Mouse (Mus musculus) heart, embryonic 10.5 days (tissue): ENCODE results near the gene Gm21962. TPM values are rescaled to one million over a fixed set of nuclear protein-coding genes. Genes with fewer than 3 reads are reported as not detected.

ENCODE experiments used
- DNase-seq: peaks from one replicate; pipeline ENCODE4 v3.0.0-alpha.2; 2017; ENCODE audit warnings: low spot score
- H3K27ac ChIP-seq: fragments of 300-500 bp; sonication (generic); 2 replicates; pipeline ENCODE4 v1.5.1; 2016; ENCODE audit warnings: mild to moderate bottlenecking
- H3K27me3 ChIP-seq: fragments of 300-500 bp; sonication (generic); 2 replicates; pipeline ENCODE4 v1.6.1; 2016; ENCODE audit warnings: mild to moderate bottlenecking; ENCODE audit not compliant: poor library complexity, insufficient read depth, severe bottlenecking
- H3K36me3 ChIP-seq: fragments of 300-500 bp; sonication (generic); 2 replicates; pipeline ENCODE4 v1.6.1; 2016; ENCODE audit warnings: mild to moderate bottlenecking, moderate library complexity
- H3K4me1 ChIP-seq: fragments of 300-500 bp; sonication (generic); 2 replicates; pipeline ENCODE4 v1.6.1; 2016; ENCODE audit warnings: mild to moderate bottlenecking
- H3K4me3 ChIP-seq: fragments of 300-500 bp; sonication (generic); 2 replicates; pipeline ENCODE4 v1.5.1; 2016; ENCODE audit warnings: mild to moderate bottlenecking, moderate library complexity
- H3K9me3 ChIP-seq: fragments of 300-500 bp; sonication (generic); 2 replicates; pipeline ENCODE4 v1.6.1; 2016; ENCODE audit warnings: mild to moderate bottlenecking, moderate library complexity
- WGBS: fragments of 180-500 bp; shearing (Covaris S2); methylation state at CpG from one replicate; pipeline ENCODE4 v1.1.7; 2016; 5-methylcytosine and 5-hydroxymethylcytosine counted together
- polyA plus RNA-seq: library from polyadenylated mRNA; unstranded; fragments of >200 nt; fragmentation: Nextera tagmentation; extraction: Ambion mirVana; gene quantifications from 2 replicates; pipeline ENCODE4 v1.2.1, GENCODE M21; 2016

The Gm21962 gene
- polyA plus RNA-seq, 1 experiment from 2014 or later, result not detected

DNA sequence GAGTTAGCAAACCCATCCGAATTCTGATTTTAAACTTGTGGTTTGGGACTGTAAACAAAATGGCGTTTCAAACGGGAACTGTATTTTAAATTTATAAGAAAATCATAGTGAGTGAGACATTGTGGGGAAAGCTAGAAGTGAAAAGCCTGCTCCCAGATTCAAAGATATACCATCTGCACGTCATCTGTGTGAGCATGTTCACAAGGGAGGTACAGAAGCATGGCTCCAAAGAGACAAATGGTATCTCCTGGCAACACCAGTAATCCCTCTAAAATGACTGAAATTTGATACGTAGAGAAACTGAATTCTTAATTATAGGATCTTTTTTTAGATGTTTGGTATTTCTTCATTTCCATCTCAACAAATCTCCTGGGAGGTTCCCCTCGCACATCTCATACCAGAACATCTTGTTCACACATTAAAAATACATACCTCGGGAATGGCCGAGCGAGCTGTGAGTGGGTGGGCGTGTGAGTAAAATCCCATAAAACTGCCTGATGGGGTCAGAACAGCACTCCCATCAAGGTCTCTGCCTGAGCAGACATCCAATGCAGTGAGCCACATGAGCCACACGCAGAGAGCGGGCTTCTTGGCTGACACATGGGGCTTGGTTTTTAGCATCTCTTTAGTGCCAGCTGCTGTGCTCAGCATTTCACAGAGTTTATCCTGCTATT, 23.8 kb upstream of the Gm21962 start:
- Histone ChIP-seq H3K27ac (no peak overlapping the region), H3K36me3 (no peaks in the 10 kb centered on the region), H3K27me3 (no peaks in the 10 kb centered on the region), H3K4me3 (no peak overlapping the region), H3K9me3 (no peaks in the 10 kb centered on the region), H3K4me1 (no peaks in the 10 kb centered on the region)
- WGBS, result 85% methylated on average over 12 of the region's 12 CpGs
- no peak for DNase-seq

DNA sequence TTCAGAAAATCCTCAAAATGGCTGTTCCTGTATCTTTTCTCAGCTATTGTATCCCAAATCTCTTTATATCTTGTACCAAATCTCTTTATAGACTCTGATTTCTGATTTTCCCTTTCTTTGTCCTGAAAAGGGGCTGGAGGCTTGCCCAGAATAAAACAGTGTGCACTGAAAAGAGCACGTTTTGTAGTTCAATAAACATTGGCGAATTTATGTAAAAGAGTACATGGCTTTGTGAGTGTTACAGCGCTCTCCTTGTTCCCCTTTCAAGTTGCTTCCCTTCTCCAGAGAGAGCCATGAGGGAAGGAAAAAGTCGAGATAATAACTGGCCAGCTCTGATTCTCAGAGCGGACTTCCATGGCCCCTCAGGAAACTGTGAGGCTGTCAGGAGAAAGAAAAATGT, 22.2 kb upstream of the Gm21962 start:
- Histone ChIP-seq H3K27ac (no peak overlapping the region), H3K9me3 (no peaks in the 10 kb centered on the region), H3K27me3 (no peaks in the 10 kb centered on the region), H3K4me3 (no peak overlapping the region), H3K36me3 (no peaks in the 10 kb centered on the region), H3K4me1 (no peaks in the 10 kb centered on the region)
- 68% methylated on average over 5 of the region's 5 CpGs for WGBS
- no peak for DNase-seq

- Histone ChIP-seq H3K27ac (no peak overlapping the region), H3K9me3 (no peaks in the 10 kb centered on the region), H3K36me3 (no peaks in the 10 kb centered on the region), H3K4me3 (no peak overlapping the region), H3K4me1 (no peaks in the 10 kb centered on the region), H3K27me3 (no peaks in the 10 kb centered on the region)
- DNase-seq, result no peak
- WGBS, result 92% methylated on average over 2 of the region's 2 CpGs
Observed at GRCm38 (mm10) chr3:137652853-137653252, 18.5 kb upstream of the Gm21962 start.

- H3K27ac ChIP-seq, result no peak overlapping the region
- no peaks in the 10 kb centered on the region for H3K36me3 ChIP-seq
- H3K4me3 ChIP-seq, result no peak overlapping the region
- no peak for DNase-seq
- WGBS, result 13% methylated on average over 3 of the region's 3 CpGs
- no peaks in the 10 kb centered on the region for H3K27me3 ChIP-seq
- no peaks in the 10 kb centered on the region for H3K9me3 ChIP-seq
- H3K4me1 ChIP-seq, result 0 out of 2 replicates have a peak, but pooled peaks cover 5% of the 10 kb centered on the region
Observed at GRCm38 (mm10) chr3:137680923-137681322, 9.6 kb downstream of the Gm21962 start.

DNA sequence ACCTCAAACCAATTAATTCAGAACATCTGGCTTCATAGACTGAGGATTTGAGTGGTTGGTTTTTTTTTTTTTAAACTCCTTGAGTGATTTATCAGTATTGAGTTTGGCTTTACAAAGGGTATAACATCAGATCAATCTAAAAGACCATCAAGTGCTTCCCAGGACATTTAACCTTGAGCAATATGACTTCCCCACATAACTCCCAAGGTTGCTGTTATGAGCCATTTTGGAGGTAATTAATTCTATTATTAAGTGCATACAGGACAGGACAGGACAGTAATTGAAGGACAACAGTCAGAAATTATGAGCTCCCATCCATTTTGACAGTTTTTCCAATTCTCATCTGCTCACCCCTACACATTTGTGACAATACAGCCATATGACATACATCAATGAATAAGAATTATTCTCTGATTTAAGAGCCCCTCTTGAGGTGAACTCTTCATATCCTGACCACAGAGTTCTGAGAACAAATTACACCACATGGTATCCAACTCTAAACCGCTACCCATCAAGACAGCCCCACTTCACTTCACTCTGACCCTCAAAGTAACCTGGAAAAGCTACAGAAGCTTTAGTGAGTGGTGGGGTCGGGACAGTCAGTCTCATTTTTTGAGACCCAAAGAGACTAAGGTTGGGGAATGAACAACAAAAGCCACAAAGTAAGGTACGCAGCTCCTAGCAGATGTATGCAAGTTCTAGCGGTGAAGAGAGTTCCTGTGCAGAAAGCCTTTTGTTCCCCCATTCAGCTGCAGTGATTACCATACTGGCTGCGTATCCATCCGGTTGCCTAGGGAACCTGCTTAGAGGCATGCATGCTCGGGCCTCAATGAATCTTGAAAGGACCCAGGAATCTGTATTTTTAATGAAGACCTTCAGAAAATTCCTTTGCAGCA, 11.8 kb downstream of the Gm21962 start:
- no peak overlapping the region for H3K27ac ChIP-seq
- no peaks in the 10 kb centered on the region for H3K36me3 ChIP-seq
- H3K4me1 ChIP-seq, result 0 out of 2 replicates have a peak, but pooled peaks cover 5% of the 10 kb centered on the region
- no peaks in the 10 kb centered on the region for H3K27me3 ChIP-seq
- no peak overlapping the region for H3K4me3 ChIP-seq
- no peak for DNase-seq
- no peaks in the 10 kb centered on the region for H3K9me3 ChIP-seq
- WGBS, result 54% methylated on average over 7 of the region's 7 CpGs

GRCm38 (mm10) chr3:137683807-137684403, 12.6 kb downstream of the Gm21962 start:
- 67% methylated on average over 6 of the region's 6 CpGs for WGBS
- DNase-seq, result no peak
- no peak overlapping the region for H3K4me3 ChIP-seq
- H3K36me3 ChIP-seq, result no peaks in the 10 kb centered on the region
- H3K9me3 ChIP-seq, result no peaks in the 10 kb centered on the region
- H3K27me3 ChIP-seq, result no peaks in the 10 kb centered on the region
- 0 out of 2 replicates have a peak, but pooled peaks cover 5% of the 10 kb centered on the region for H3K4me1 ChIP-seq
- H3K27ac ChIP-seq, result no peak overlapping the region

- 83% methylated on average over 2 of the region's 2 CpGs for WGBS
- Histone ChIP-seq H3K4me1 (no peaks in the 10 kb centered on the region), H3K27me3 (no peaks in the 10 kb centered on the region), H3K27ac (no peak overlapping the region), H3K9me3 (no peaks in the 10 kb centered on the region), H3K4me3 (no peak overlapping the region), H3K36me3 (no peaks in the 10 kb centered on the region)
- no peak for DNase-seq
Observed at GRCm38 (mm10) chr3:137686932-137687331, 15.6 kb downstream of the Gm21962 start.

DNA sequence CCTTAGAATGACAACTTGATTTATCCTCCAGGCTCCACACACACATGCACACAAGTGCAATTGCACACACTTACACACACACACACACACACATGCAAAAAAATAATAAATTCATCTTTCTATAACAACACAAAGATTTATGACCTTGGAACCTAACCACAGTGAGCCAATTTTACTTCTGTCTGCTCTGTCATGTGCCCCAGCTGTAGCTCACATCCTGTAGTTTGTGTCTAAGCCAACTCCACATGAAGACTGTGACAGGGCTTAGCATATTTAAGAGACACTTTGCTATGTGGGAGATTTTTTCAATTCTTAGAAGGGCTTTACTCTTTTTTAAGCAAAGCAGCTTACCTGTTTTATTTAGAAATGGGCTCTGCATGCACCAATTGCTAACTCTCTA, 20.2 kb downstream of the Gm21962 start:
- DNase-seq, result no peak
- Histone ChIP-seq H3K36me3 (no peaks in the 10 kb centered on the region), H3K9me3 (no peaks in the 10 kb centered on the region), H3K4me1 (no peaks in the 10 kb centered on the region), H3K27me3 (no peaks in the 10 kb centered on the region), H3K4me3 (no peak overlapping the region), H3K27ac (no peak overlapping the region)

DNA sequence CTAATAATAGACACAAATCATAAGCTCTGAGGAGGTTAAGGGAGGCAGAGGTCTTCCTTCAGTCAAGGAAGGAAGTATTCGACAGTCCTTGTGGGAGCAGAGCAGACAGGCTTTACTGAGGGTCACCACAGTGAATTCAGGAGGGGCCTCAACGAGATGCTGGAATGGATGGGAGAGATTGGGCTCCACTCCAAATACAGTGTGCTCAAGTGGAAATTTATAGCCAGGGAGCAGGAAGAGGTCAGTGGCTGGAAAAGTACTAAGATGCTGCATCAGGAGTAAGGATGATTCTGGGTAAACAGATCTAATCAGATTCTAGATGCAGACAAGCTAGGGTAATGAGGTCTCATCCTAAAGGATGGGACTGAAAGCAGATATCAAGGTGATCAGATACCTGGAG, 44.6 kb downstream of the Gm21962 start:
- WGBS, result 70% methylated on average over 2 of the region's 2 CpGs
- no peak for DNase-seq
- no peaks in the 10 kb centered on the region for H3K36me3 ChIP-seq
- H3K27ac ChIP-seq, result no peak overlapping the region
- H3K4me3 ChIP-seq, result no peak overlapping the region
- H3K4me1 ChIP-seq, result no peaks in the 10 kb centered on the region
- no peaks in the 10 kb centered on the region for H3K27me3 ChIP-seq
- H3K9me3 ChIP-seq, result no peaks in the 10 kb centered on the region

GRCm38 (mm10) chr3:137716573-137717157, 45.3 kb downstream of the Gm21962 start:
- no peak overlapping the region for H3K27ac ChIP-seq
- H3K36me3 ChIP-seq, result no peaks in the 10 kb centered on the region
- no peaks in the 10 kb centered on the region for H3K27me3 ChIP-seq
- WGBS, result 65% methylated on average over 3 of the region's 3 CpGs
- DNase-seq, result no peak
- no peaks in the 10 kb centered on the region for H3K4me1 ChIP-seq
- H3K9me3 ChIP-seq, result no peaks in the 10 kb centered on the region
- H3K4me3 ChIP-seq, result no peak overlapping the region
